Mouse (Mus musculus): ENCODE data around the gene Lyrm7. TPM values are rescaled to one million over a fixed set of nuclear protein-coding genes. Genes with fewer than 3 reads are reported as not detected.

Gene Lyrm7
- total RNA-seq, 2 experiments from 2014 or later = 15.8 to 21.1 TPM

DNA sequence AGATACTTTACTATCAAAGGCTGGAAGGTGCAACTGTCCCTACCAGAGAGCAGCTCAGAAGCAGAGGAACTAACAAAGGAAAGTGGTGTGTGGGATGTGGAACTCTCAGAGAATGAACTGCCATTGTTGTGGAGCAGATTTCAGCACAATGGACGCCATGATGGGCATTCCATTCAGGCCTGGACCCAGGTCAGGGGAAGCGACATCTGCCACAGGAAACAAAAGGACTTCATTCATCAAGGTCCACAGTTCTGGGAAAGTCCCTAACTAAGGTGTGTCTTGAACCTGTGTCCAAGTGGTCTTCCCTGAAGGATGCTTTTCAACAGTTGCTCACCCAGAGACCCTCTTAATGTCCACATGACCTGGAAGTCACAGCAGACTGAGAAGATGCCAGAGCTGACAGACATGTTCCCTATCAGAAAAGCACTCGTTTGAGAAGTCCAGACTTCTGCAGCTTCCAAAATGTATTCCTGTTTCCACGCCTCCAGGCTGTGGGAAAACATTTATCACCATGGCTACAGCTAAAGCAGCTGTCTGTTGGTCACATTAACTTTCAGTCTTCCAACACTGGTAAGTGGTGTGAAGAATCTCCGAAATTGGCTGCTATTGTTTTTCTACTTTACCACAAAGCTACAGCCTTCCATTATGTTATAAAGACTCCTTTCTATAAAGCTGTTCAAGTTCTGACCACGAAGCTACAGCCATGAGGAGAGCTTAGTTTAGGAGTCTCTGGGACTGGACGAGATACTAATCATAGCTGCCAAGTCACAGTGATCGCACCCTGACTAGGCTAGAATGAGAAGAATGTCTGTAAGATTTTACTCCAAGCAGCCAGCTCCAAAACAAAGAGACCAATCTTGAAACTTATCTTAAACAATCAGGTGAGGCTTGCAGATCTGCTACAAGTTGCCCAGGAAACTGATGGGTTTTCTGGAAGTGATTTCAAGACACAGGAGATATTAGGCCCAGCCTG, 15.0 kb downstream of the Lyrm7 start:
- no peak for DNase-seq

DNA sequence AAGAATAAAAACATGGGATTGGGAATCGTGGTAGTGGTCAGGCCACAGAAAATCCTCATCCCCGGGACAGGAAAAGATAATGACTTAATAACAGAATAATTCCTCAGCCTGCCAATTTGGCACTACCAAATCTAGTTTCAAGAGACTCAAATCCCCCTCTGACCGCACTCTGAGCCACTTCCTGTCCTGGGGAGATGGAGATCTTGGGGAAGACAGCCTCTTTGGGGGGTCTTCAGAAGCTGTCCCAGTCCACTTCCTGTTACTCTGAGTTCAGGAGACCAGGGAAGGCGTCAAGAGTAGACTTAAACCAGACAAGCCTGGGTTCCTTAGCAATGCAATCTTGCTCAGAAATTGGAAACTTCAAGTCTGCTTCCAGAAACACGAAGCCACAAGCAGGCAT, 15.8 kb downstream of the Lyrm7 start:
- no peak for DNase-seq

DNA sequence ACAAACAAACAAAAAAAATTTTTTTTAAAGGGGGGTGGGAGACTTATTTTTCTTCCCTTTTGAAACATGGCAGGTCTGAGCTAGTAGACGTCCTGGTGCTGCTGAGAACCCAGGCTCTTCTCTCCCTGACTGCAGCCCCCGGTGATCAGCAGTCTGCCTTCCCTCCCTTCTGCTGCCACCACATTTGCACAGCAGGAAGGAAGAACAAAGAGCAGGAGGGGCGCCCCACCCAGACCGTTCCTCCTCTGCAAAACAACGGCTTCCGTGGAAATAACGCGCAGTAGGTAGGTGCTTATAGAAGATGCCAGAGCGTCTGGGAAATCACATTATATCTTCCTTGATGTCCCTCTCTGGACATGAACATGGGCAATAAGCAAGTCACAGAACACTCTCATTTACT, 16.3 kb downstream of the Lyrm7 start:
- no peak for DNase-seq

DNA sequence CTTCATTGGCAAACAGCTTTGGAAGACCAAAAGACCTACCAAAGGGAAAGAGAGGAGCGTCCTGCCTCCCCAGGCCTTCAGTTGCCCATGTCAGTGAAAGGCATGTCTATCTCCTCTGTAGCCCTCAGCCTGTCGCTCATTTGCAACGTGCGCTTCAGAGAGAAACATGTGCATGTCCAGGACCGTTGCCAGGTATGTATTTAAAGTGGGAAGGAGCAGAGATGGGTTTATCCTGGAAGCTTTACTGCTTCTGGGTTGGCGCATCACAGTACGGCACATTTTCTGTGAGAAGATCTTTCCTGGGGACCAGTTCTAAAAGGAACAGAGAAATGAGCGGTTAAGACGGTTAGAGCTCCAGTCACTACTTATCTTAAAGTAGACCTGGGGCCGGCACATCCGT, 19.8 kb downstream of the Lyrm7 start:
- no peak for DNase-seq

DNA sequence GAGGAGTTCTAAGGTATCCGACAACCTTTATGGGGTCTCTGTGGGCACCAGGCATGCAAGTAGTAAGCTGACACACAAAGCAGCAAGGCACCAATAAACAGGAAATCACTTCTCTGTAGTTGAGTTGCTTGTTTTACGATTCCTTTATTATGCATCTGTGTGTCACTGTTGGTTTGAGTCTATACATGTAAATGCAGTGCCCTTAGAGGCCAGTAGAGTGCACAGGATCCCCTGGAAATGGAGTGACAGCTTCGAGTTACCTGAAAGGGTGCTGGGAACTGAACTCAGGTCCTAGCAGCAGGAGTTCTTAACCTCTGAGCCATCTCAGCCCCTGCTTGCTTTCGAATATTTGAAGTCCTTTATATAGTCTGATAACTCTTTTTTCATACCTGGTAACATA, 21.0 kb downstream of the Lyrm7 start:
- DNase-seq = no peak

DNA sequence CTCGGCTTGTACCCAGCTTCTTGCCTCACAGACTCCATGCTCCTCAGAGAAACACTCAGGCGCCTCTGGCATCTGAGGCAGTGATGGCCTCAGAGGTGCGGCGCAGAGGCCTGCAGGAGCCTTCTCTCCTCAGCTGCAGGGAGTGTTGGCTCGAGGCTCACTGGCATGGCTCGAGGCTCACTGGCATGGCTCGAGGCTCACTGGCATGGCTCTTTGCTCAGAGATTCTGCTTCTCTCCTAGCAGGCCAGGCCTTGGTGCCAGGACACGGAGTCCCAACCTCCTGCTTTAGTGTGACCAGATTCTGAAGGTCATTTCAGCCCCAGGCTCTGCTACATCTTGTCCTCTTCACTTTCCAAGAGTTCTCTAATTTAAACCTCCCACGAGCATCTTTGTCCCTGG, 24.6 kb downstream of the Lyrm7 start:
- peak; percentile 74 for DNase-seq

DNA sequence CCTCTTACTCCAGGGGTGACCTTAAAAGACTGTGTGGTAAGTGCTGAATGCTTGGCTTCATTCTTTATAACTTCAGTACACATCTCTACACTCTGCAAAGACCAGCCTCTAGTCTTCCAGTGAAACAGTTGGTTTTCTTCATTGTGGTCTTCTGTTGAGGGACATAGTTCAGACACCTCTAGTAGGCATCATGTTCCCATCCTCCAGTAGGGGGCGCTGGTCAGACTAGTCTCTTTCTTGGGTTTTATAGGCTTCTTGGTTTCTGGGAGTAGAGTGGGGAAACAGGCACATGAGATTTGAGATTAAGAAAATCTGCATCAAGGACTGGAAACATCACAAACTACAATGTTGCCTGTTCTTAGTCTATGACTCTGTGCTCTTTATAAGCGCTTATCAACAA, 26.1 kb downstream of the Lyrm7 start:
- DNase-seq = no peak

DNA sequence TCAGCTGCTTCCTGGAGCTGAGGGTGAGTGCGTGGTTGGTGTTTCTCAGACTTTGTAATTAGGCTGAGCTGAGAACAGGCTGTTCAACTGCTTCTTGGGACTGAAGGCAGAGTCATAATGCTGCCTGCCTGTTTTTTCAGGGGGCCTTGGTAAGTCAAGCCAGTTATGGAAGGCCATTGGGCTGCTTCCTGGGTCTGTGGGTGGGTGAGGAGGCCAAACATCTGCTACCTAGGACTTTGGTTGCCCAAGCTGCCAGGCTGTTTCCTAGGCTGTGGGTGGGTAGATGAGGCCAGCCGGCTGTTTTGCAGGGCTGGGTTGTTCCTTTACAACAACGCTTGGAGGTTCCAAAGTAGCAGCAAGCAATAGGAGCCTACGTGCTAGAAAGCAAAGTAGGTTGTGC, 26.9 kb downstream of the Lyrm7 start:
- no peak for DNase-seq

DNA sequence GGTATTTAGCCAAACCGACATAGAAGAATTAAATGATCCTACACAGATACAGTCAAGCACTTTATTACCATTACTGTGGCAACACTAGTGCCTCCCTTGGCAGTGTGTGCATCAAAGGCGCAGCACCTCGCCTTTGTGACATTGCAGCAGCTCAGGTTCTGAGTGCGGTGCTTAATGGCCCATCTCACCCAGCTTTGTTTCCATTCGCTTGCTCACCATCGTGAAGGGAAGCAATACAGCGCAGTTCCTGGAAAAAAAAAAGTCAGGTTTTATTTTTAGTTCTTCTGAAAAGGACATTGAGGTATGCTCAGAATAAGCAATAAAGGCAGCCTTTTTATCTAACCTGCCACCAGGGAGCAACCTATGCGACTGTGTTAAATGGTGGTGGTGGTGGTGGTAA, 33.9 kb downstream of the Lyrm7 start:
- no peak for DNase-seq

DNA sequence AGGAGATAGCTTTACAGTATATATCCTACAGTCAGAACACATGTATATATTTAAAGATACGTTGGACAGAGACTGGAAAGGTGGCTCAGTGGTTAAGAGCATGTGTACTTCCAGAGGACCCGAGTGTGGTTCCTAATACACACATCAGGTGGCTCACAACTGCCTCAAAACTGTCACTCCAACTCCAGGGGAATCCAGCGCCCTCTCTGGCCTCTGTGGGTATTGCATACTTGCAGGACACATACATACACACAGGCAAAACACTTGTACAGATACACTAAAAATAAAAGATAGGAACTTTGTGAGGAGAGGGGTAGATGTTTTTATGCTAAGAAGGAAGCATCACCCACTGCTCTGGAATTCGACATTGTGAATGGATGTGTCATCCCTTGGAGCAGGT, 34.9 kb downstream of the Lyrm7 start:
- DNase-seq = no peak

DNA sequence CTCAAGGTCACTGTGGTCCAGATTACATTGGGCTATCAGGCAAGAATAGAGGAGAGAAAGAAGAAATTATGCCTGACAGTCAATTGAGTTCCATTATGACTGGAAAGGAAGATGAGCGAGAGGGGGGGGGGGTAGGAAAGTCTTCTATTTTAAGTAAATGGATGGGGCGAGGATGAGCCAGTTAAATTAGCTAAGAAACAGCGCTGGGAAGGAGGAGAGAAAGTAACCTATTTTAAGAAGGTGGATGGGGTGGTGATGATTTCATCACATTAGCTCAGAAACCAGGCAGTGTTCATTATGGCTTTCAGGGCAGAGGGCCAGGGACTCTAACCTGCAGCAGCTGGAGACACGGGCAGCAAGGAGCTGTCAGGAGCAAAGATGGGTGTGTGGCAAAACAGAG, 37.2 kb downstream of the Lyrm7 start:
- DNase-seq = no peak

DNA sequence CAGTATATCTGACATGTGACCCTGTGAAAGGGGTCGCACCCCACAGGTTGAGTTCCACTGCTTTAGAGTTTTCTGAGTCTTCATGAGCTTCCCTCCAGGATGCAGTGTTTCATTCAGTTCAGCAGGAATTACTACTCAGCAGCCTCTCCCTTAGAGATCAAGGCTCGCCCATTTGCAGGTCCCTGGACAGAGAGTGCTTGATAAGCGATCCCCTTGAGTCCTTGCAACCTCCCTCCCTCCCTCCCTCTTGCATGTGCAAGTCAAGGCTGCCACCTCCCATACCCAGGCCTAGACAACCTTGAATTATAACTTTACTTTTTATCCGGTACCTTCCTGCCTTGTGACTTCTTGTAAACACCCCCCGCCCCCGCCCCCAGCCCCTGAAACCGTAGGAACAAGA, 41.2 kb downstream of the Lyrm7 start:
- no peak for DNase-seq

DNA sequence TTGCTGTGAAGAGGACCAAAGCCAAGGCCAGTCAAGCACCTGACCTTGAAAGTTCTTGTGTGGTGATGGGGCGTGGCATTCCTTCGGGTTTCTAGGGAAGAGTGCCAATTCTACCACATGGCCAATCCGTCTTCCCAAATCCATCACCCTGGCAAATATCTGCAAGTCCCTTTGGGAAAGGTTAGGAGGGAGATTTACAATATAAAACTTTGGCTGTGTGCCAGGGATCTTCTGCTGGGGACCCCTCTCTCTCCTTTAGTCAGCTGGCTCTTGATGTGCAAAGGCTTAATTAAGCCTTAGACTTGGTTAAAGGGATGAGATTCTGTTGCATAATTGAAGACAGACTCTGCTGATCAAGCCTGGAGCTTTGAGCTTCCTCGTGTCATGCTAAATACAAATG, 43.3 kb downstream of the Lyrm7 start:
- DNase-seq = no peak

DNA sequence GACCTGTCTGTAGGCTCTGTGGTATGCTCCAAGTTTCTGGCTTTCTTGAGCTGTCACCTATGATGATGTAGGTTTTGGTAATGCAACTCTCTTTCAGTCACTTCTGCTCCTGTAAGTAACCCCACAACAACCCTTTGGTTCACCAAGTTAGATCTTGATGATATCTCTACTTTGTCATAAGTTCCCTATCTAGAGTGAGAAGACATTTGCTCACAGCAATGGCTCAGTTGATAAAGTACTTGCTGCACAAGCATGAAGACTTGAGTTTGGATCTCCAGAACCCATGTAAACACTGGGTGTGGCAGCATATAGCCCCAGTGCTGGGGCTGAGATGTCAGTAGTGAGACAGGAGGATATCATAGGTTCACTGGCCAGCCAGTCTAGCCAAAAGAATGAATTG, 45.1 kb downstream of the Lyrm7 start:
- no peak for DNase-seq

DNA sequence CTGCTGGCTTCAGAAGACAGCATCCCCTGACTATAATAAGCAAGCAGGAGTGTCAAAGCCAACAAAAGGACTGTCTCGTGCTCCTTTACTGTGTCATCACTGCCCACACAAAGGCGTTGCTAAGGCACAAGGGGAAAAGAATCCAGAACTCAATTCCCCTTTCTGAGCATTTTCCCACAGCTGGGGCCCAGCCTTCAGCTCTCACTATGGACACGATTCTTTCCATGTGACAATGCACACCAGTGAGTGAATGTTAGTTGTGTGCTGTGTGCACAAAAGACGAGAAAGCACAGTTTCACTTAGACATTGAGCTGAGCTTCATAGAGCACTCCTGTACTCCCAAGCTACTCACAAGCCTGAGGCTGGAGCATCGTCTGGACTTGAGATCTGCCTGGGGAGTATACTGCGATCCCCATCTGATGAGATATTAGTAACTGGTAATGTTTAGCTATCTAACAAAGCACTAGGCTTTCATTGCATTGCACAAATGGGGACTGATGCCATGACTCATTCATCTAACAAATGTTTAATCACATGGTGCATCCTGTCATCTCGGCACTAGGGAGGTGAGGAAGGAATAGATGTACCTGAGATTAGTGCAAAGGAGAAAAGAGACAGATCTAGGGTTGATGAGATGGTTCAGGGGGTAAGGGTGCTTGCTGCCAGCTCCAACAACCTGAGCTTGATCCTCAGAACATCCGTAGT, 47.8 kb downstream of the Lyrm7 start:
- no peak for DNase-seq

DNA sequence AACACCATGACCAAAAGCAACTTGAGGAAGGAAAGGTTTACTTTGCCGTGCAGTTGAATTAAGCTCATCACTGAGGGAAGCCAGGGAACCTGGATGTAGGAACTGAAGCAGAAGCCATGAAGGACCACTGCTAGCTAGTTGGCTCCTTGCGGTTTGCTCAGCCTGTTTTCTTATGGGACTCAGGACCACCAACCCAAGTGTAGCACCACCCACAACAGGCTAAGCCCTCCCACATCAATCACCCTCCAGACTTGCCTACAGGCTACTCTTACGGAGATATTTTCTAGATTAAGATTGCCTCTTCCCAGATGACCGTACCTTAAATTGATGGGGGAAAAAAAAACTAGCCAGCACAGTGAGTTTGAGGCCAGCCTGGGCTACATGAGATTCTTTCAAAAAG, 48.4 kb downstream of the Lyrm7 start:
- no peak for DNase-seq

DNA sequence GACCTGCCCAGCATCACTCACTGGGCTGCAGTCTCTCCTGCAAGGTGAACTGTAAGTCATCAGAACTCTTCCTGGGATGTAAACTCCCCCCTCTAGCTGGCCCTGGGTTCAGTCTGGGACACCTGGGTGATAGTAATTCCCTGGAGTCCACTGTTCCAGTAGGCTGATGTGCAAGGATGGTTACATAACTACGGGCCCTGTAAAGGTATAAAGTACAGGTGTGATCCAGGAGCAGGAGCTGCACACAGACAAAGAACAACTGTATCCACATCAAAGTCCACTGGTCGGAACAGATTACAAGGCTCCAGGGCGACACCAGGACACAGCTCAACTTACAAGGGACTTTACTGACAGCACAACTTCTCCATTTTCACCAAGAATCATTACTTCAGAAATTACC, 49.7 kb downstream of the Lyrm7 start:
- no peak for DNase-seq

DNA sequence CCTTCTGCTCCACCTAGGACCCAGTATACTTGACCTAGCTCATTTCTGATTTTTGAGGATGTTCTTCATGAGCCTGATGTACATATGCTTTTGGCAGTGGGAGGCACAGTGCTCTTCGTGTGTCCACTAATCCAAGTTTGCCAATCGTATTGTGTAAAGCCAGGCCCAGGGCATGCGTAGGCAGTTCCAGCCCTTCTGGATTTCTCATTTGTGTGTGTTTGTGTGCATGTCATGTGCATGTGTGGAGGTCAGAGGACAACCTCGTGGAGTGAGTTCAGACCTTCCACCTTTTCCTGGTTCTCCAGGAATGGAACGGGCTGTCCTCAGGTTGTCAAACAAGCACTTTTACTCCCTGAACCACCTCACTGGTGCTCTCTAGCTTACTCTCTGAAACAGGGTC, 51.1 kb downstream of the Lyrm7 start:
- DNase-seq = no peak

DNA sequence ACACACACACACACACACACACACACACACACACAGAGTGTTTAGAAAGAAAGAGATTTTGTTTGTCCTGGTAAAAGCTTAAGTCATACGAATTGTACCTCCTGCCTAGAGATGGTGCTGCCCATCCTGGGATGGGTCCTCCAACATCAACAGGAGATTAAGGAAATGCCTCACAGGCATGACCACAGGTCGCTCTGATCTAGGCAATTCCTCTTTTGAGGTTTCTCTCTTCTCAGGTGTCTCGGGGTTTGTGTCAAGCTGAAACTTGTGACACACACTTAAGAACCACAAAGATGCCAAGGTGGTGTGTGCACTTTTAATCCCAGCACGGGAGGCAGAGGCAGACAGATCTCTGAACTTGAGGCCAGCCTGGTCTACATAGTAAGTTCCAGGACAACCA, 52.5 kb downstream of the Lyrm7 start:
- no peak for DNase-seq

DNA sequence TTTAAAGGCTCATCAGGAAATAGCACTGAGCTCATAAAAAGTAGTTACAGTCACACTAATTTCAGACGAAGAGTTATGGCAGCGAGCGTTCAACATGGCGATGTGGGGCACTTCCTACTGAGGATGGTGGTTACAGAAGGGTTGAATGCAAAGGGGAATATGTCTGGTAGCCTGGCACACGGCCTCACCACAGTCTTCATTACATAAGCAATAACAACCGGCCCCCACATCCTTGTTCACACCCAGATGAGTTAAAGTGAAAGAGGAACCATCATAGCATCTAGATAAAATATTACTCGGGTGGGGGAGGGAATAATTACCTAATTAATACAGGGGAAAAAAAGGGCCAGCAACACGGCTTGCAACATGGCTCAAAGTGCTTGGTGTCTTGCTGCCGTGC, 53.0 kb downstream of the Lyrm7 start:
- no peak for DNase-seq

DNA sequence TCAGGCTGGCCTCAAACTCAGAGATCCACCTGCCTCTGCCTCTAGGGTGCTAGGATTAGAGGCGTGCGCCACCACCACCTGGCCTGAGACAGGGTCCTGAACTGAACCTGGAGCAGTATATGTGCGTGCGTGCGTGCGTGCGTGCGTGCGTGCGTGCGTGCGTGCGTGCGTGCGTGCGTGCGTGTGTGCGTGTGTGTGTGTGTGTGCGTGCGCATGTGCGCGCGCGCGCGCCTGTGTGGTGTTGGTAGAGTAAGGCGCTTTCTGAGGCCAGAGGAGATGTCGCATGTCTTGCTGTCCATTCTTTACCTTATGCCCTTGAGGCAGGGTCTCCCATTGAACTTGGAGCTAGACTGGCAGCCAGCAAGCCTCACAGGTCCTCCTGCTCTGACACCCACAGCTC, 53.8 kb downstream of the Lyrm7 start:
- DNase-seq = no peak

DNA sequence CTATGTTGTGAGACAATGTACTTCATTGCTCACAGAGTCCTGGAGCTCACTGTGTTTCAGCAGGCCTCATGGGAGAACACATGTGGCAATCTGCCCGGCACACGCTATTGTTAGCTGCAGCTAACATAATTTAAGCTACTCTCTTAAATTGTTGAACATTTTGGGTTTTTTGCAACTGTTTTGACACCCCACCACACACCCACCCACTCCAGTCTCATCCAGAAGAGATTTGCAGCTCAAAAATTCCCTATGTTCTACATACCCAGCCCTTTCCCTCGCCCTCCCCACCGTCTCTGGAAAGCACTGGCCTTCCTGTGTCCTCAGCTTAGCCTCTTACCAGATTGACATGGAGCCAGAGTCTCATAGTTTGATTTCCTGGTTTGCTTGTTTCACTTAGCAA, 55.5 kb downstream of the Lyrm7 start:
- peak; percentile 76 for DNase-seq

DNA sequence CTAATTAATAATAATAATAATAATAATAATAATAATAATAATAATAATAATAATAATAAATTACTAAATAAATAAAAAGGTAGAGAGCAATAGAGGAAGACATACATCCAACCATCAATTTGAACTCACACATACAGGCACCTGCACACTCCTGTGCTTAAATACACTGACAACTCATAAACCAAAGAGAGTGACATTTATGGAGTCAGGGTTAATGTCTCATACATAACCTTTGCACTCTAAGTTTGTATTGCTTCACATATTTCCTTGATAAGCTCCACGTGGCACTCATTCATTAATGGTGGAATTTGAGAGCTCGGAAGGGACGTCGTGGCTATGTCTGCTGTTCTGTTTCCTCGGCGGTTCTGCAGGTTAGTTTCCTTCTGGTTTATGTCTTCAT, 58.1 kb downstream of the Lyrm7 start:
- DNase-seq = no peak

Measured in gastrocnemius, postnatal 10 days (tissue).